Mouse (Mus musculus) embryo, embryonic 9.5 days (tissue): ENCODE results near the gene Med18.
A peak's percentile ranks its signal among the peaks of the same experiment; 100 is the strongest.

ENCODE experiments used
- DNase-seq: peaks from one replicate; pipeline ENCODE4 v3.0.0-alpha.2; 2017; ENCODE audit errors: extremely low spot score

Med18 gene

DNA sequence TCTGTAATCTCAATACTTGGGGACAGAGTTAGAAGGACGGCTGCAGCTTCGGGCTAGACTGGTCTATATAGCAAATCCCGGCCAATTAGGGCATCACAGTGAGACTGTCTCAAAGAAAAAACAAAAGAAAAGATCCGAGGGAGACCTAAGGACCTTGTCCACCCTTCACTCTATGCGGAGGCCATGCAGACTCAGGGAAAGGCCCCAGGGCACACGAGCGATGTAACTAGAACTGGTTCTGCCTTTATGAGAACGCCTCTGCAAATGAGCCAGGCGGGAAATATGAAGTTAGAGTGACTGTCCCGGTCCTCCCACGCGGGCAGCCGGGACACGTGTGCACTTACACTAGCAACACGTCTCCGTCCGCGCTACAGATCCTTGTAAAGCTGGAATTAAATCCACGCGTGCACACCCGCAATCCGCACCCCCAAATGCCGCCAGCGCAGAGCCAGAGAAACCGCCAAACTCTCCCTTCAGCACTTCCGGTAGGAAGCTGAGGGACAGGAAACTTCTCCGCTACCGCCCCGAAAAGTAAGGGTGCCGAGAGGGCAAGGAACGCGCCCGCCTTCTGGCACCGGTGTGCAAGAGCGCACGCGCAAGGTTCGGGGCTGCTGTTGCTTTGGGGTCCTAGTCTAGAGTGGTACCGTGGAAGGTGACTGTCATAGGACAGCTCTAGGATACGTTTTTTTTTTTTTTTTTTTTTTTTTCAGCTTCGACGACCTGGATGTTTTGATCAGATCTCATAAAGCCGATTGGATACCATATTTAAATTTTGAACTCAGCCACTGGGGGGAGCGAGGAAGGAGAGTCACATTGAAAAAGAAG lies at the start of gene Med18:
Gene Med18 (minus strand): TSS at position 492 of the 825 bp plus-strand sequence.
- DNase-seq, result peak; percentile 92

- no peak for DNase-seq
Observed at GRCm38 (mm10) chr4:132512080-132512479, 48.4 kb upstream of the Med18 start.

GRCm38 (mm10) chr4:132510352-132510798 lies 46.7 kb upstream of the Med18 start, which contains the start of gene Sesn2:
TSS of gene Sesn2 (minus strand) at chr4:132510501.
- DNase-seq, result peak; percentile 95

DNA sequence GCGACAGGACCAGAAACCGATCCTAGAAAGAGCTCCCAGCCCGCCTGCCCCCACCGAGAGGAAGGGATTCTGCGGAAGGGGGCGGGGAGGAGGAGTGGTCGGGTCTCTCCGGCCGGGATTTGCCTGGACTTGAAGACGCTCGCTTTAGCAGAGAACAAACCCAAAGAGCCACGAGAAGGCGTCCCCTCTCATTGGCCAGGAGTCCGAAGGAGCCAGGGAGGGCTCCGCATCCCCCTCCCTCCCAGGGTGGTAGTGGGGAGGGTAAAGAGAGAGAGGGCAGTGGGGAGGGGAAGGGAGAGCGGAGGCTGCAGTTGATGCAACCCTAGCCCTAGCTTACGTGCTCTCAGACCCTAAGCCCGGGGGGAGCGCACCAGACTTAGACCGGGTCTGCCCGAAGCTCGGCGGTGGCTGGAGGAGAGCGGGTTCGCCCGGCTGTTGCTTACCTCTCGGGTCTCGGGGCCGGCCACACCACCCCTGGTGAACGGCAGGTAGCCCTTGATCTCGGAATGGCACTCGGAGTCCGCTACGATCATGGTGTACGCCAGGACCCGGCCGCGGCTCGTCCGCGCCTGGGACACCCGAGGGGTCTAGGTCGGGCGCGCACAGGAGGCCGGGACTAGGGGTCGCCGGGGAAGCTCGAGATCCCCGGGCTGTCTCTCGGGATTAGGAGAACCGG lies 46.0 kb upstream of the Med18 start:
- DNase-seq, result peak; percentile 92

DNA sequence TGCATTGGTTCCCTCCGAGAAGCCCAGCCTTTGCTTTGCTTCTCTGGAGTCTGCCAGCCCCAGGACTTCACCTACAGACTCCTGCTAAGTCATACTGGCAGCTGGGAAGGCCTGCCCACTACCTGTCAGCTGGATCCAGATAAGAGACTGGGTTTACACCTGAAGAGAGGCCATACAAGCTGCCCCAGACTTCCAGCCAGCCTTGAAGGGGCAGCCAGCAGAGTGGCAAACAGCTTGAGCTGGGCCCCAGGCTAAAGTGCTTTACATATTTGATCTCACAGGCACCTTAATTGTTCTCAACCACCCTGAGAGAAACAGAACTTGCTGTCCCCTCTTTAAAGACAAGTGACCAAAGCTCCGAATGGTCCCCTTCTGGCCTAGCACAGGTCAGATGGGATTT lies 43.5 kb upstream of the Med18 start:
- DNase-seq, result no peak

- no peak for DNase-seq
Observed at GRCm38 (mm10) chr4:132506250-132506649, 42.5 kb upstream of the Med18 start.

DNA sequence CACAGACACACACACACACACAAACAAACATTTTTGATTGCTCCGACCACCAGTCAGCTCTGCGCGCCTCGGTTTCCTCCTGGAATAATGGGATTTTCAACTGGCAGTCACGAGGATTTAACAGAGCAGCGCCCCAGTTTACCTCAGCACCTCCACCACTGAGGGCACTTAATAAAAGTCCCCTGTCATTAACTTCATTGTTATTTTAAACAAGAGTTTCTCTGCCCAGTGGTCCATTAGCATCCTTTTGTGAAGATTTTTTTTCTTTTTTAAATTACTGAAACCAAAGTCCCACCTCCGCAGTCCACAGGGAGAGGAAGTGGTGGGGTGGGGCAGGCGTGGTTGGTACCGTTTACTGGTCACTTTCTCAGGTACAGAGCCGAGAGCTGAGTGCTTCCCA lies 42.1 kb upstream of the Med18 start:
- DNase-seq, result no peak

DNA sequence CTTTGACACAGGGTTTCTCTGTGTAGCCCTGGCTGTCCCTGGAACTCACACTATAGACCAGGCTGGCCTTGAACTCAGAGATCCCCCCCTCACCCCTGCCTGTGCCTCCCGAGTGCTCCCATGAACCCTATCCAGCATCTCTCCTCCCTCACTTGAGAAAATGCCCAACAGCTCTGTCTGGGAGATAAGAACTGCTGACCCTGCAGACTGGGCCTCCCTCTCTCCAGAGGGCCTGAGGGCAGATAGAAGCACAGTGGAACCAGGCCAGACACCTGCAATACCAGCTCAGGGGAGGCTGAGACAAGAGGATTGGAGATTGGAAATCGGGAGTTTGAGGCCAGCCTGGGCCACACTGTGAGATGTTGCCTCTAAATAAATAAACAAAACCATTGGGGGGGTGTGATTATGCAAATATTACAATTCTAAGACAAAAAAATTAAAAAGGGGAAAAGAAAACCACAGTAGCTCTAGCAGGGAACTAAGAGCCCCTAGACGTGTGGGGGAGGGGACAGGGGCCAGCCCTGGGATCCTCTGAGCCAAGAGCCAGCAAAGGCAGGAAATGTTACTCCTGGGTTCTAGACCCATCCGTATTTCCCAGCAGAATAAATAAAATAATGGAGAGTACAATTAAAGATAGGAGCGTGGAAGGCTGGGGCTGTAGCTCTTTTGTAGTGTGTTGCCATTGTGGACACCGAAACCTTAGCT lies 41.5 kb upstream of the Med18 start:
- no peak for DNase-seq

DNA sequence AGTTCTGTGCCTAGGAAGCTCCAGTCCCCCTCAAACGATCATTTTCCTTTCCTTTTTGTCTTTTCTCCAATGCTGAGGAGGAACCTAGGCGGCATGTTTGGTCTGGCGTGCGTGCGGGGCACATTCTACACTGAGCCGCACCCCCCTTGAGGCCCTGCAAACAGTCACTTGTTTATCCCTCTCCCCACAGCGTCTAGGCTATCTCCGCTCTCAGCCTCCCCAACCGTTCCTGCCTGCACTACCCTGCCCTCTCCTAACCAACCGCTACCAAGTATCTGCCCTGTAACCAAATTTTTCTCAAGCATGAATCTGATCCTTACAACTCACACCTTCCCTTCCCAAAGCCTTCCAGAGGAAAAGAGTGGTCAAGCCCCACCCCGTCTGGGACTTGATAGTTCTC lies 39.6 kb upstream of the Med18 start:
- DNase-seq, result no peak

GRCm38 (mm10) chr4:132501639-132502038 lies 37.9 kb upstream of the Med18 start:
- DNase-seq, result no peak

DNA sequence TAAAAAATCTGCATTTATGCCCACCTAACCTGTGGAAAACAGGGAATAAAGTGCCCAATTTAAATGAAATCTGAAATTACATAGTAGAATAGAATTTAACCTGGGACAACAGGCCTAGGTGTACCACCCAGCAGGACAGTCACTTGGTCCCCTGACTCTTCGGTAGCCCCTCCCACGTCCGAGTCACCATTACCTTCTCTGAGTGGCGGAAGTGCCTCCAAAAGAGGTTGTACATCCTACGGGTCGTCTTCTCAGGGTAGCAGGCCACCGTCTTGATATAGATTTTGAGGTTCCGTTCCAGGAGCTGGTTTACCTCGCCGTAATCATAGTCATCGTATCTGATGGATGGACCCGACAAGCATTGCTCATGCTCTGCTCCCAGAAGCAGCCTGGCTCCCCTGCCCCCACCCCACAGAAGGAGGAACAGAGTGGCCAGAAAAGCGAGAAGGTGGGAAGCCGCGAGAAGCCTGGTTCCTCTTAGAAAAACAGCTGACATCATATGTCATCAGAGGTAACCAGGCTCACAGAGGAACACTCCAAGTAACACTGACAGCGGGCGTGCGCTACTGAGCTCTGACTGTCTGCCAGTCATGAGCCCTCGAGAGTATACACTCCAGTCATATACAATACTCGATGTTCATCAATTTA lies 30.7 kb upstream of the Med18 start:
- no peak for DNase-seq

- DNase-seq, result no peak
Observed at GRCm38 (mm10) chr4:132492178-132493060, 28.7 kb upstream of the Med18 start.

DNA sequence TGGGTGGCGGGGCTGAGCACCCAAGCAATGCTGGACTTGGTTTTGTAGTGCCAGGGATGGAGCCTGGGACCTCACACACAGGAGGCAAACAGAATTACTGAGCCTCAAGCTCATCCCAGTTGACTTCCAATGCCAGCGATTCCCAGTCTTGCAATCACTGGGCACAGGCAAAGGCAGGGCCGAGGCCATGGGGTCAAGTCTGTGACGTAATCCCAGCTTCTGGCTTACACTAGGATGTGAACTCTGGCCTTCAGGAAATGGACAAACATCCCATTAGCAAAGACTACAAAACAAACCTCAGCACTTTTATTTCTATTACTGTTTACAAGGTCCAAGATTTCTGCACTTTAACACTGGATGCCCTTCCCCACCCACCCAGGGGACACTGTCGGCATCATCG lies 28.0 kb upstream of the Med18 start:
- no peak for DNase-seq

DNA sequence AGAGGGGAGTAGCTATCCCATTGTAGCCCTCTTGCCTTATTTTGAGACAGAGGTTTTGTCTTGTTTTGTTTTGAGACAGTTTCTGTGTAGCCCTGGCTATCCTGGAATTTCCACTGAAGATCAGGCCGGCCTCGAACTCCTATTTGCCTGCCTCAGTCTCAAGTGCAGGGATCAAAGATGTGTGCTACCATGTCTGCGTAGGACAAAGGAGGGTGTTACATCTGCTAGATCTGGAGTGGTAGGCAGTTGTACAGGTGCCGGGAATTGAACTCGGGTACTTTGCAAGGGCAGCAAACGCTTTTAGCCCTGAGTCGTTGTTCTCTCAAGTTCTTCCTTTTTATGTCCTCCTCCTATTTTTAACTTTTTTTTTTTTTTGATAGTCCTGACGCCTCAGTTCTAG lies 27.3 kb upstream of the Med18 start:
- DNase-seq, result no peak

GRCm38 (mm10) chr4:132490273-132491010 lies 26.7 kb upstream of the Med18 start:
- no peak for DNase-seq

DNA sequence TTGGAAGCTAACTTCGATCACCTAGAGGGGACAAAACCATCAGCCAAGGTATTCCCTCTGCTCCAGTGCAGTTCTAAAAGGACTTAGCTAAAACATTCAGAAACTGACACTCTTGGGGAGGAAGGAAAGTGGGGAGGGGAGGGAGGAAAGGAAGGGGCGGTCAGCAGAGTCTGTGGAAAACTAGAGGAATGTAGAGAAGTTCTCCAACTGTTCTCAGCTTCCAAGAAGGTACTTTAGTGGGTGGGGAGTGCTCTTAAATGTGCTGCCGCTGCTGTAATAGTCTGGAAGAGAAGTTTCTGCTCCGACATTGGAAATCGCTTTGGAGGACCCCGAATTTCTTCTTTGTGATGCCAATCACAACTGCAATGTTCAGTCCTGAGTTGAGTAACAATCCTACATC lies 25.3 kb upstream of the Med18 start:
- DNase-seq, result no peak

DNA sequence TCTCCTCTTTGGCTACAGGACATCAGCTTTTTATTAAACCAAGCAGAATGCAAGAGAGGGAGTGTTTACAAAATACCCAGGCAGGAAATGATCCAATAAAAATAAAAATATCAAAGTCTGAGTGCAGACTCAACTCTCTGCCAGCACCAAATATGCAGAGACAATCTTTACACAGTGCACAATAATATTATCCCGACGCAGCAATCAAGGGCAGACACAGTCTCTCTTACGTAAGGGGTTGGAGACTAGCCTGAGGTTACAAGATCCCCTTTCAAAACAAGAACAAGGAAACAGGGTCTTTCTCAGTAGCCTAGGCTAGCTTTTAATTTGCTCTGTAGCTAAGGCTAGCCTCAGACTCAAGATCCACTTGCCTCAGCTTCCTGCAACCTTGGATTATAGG lies 24.8 kb upstream of the Med18 start:
- DNase-seq, result no peak

DNA sequence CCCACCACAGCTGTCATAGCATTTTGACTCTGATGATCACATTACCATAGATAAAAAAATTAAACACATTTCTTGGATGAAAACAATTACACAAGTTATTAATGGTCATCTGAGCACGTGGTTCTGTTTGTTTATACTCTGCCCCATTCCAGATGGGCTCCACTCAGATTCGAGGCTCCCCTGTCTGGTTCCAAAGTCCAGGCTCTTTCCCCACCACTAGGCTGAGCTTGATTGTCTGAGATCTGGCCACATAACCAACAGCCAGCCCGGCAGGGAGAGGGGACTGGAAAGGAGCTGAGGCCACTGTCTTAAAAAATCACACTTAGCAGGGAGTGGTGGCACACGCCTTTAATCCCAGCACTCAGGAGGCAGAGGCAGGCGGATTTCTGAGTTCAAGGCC lies 21.1 kb upstream of the Med18 start:
- no peak for DNase-seq

DNA sequence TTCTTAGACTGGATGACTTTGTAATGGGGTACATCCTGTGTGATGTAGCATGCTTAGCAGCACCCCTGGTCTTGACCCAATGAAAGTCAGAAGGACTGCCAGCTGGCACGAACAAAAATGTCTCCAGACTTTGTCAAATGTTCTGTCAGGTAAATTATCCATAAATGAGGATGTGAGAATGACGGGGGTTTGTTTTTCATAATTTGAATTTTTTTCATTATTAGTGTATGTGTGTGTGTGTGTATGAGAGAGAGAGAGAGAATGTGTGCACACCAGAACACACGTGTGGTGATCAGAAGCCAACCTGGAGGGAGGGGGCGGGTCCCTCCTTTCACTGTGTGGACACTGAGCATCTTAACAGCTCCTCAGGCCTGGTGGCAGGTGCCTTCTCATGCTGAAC lies 20.5 kb upstream of the Med18 start:
- no peak for DNase-seq

DNA sequence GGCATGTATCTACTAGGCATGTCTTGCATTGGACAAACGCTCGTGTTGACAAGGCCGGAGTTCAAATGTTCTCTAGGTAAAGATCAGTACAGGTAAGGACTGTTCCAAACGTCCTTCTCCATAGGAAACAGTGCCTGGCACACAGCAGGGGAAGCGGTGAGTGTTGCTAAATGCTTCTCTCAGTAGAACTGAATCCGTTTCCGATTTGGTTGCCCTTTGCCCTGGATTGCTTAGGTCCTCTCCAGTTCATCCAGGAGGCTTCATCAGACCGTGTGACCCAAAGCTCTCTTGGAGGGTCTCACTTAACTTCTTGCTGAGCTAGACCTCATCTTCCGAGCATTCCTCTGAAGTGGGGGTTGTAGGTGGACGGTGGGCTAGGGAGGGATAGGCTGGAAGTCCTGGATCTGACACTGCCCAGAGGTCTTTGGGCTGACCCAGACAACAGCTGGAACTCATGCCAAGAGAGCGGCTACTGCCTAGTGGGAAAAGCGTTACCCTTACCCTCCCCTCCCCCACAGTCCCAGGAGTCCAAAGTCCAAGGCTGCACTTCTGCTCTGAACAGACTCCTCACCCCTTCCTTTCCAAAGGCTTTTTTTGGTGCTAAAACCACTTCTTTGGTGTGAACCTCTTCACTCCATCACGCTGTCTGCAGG lies 19.4 kb upstream of the Med18 start:
- DNase-seq, result no peak
